Mouse (Mus musculus): ENCODE results near the gene Prss35. TPM values are rescaled to one million over a fixed set of nuclear protein-coding genes. Genes with fewer than 3 reads are reported as not detected.

The Prss35 gene
- 0.93 and 1.0 TPM in 2 replicates for polyA plus RNA-seq (2021; fragmentation: Nextera tagmentation)
- long read RNA-seq, experiment 1, transcript Prss35-201 (2 exons, 3,444 nt), result major isoform, 9 of 17 reads
- long read RNA-seq, experiment 1, partial matches to known transcripts, result 4 of 17 reads
- long read RNA-seq, experiment 1, other reads (novel, unspliced or antisense), result 4 of 17 reads
- long read RNA-seq, experiment 2, partial matches to known transcripts, result 0 of 3 reads
- long read RNA-seq, experiment 2, other reads (novel, unspliced or antisense), result 3 of 3 reads

GRCm38 (mm10) chr9:86742959-86743911 is at the start of gene Prss35:
TSS of gene Prss35 (plus strand) at chr9:86743649.

GRCm38 (mm10) chr9:86695818-86696261 is 47.6 kb upstream of the Prss35 start, which contains the start of gene Me1:
TSS of gene Me1 (minus strand) at chr9:86695953.

Other genes with a start within 250 kb of the Prss35 start
- 10.1 and 13.3 TPM in 2 replicates for gene Pgm3, start 171.8 kb upstream of the Prss35 start, polyA plus RNA-seq (2021; fragmentation: Nextera tagmentation)
- 56.2 and 56.6 TPM in 2 replicates for gene Rwdd2a, start 171.7 kb upstream of the Prss35 start, polyA plus RNA-seq (2021; fragmentation: Nextera tagmentation)
- 14.2 and 38.7 TPM in 2 replicates for gene Me1, start 47.7 kb upstream of the Prss35 start, polyA plus RNA-seq (2021; fragmentation: Nextera tagmentation)
- gene Snap91, start 137.0 kb downstream of the Prss35 start, polyA plus RNA-seq (2021; fragmentation: Nextera tagmentation), result 61.5 and 145 TPM in 2 replicates

Measured in left cerebral cortex, adult 6 months (tissue).